ENCODE assay signal across 19 mouse cellular contexts in the genomic region with DNA sequence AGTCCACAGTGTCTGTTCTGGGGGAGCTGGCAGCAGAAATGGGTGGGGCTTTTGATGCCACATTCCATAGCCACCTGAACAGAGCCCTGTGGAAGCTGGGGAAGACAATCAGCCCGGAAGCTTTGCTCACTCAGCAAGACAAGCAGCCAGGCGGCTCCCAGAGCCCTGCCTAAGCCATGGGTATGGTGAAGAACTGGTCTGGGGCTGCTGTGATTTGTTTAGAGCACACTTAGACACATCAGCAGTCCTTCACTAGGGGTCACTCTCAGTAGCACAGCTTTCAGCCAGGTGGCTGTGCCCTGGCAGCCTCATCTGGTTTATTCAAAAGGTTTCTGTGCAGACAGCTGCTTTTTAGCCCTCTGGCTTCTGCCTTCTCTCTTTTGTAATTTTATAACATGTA. TPM values are rescaled to one million over a fixed set of nuclear protein-coding genes. Genes with fewer than 3 reads are reported as not detected.
DNase-seq lines count a peak whose midpoint lies in the region; ATAC-seq and TF ChIP-seq lines count a peak whose summit lies in the region.
"Had no signal": no experiment of that assay in that cellular context is flagged by ENCODE, and none has a peak within 500 bp of the region (broad histone marks: within the 10 kb centered on the region; RNA-seq: fewer than 3 reads in every experiment).

No protein-coding gene starts in this region.

- 73% methylated on average over 2 of the region's 2 CpGs for WGBS in kidney, embryonic 14.5 days

- peak in 1 of 2 experiments; percentile 23; a peak in 1 of 4 replicates for TF ChIP-seq CTCF in CH12.LX (conservative IDR thresholded peaks at IDR 0.05 in 1 of 2, IDR thresholded peaks at IDR 0.05 in 1 of 2; ENCODE audit: low read depth in 2 of 2, low read length in 2 of 2)

- H3K9me3 ChIP-seq in kidney, embryonic 14.5 days (ENCODE audit: control insufficient read depth, low read length): peaks cover 4% of the 10 kb centered on the region; the same call in 1 of the 2 replicates
- H3K9me3 ChIP-seq in CH12.LX (replicated peaks; ENCODE audit: low read length) (peaks cover 3% of the 10 kb centered on the region), ES-E14 (ENCODE audit: control insufficient read depth, insufficient read depth, low read depth, low read length) (no peaks in the 10 kb centered on the region)
- H3K9me3 ChIP-seq: embryonic facial prominence, embryonic 12.5 days; hindbrain, embryonic 13.5 days; liver, embryonic 15.5 days had no signal

- TF ChIP-seq POLR2A in CH12.LX (IDR thresholded peaks at IDR 0.05; ENCODE audit: low read depth, low read length): no peak

- peaks cover 83% of the 10 kb centered on the region for H3K36me3 ChIP-seq in kidney, embryonic 14.5 days (ENCODE audit: control insufficient read depth, insufficient read depth, low read length)
- H3K36me3 ChIP-seq in CH12.LX (replicated peaks in 1 of 2; ENCODE audit: control insufficient read depth in 1 of 2, insufficient read depth in 1 of 2, low read length in 1 of 2) (peaks cover 71 to 95% of the 10 kb centered on the region in 2 experiments), ES-E14 (ENCODE audit: control insufficient read depth, insufficient read depth, low read length, poor library complexity, severe bottlenecking) (peaks cover 43% of the 10 kb centered on the region)
- H3K36me3 ChIP-seq: hindbrain, embryonic 13.5 days had no signal

- no peak overlapping the region for H3K27ac ChIP-seq in kidney, embryonic 14.5 days (ENCODE audit: low read depth, low read length)
- H3K27ac ChIP-seq in CH12.LX (ENCODE audit: insufficient read depth, low read depth) (no peak overlapping the region), ES-E14 (ENCODE audit: insufficient read depth, low read depth, low read length, poor library complexity, severe bottlenecking) (no peak overlapping the region)
- H3K27ac ChIP-seq: embryonic facial prominence, embryonic 12.5 days; hindbrain, embryonic 13.5 days; limb, embryonic 13.5 days; liver, embryonic 15.5 days had no signal

- no peak overlapping the region for H3K4me2 ChIP-seq in kidney, embryonic 14.5 days (replicated peaks; ENCODE audit: low read depth, low read length)
- H3K4me2 ChIP-seq in CH12.LX (ENCODE audit: insufficient read depth, low read depth, poor library complexity, severe bottlenecking): no peak overlapping the region
- H3K4me2 ChIP-seq: embryonic facial prominence, embryonic 12.5 days; hindbrain, embryonic 13.5 days; limb, embryonic 13.5 days; liver, embryonic 15.5 days had no signal

- ATAC-seq in kidney, embryonic 14.5 days (ENCODE audit: low FRiP score, low TSS enrichment): no peak
- ATAC-seq: forebrain, embryonic 16.5 days; intestine, embryonic 16.5 days had no signal

- no peak overlapping the region for H3K9ac ChIP-seq in kidney, embryonic 14.5 days (ENCODE audit: low read depth, low read length)
- H3K9ac ChIP-seq in CH12.LX (ENCODE audit: insufficient read depth, low read depth): no peak overlapping the region
- H3K9ac ChIP-seq in ES-E14 (ENCODE audit: insufficient read depth, low read depth, low read length, poor library complexity, severe bottlenecking): no peak overlapping the region
- H3K9ac ChIP-seq: embryonic facial prominence, embryonic 12.5 days; hindbrain, embryonic 13.5 days; limb, embryonic 13.5 days; liver, embryonic 15.5 days had no signal

- dilution Hi-C loops in CH12.LX (cut with MboI; ENCODE audit: extremely low pct_ligation_motif_present, extremely low pct_unique_long_range_greater_than_20kb, low sequenced_read_pairs): no loop called here

- TF ChIP-seq RAD21 in CH12.LX (IDR thresholded peaks at IDR 0.05; ENCODE audit: low read depth, low read length): no peak; the same call in 1 of the 2 replicates

- no peaks in the 10 kb centered on the region for H3K79me2 ChIP-seq in CH12.LX (replicated peaks; ENCODE audit: control insufficient read depth, extremely low read depth, insufficient read depth, poor library complexity, severe bottlenecking)

- no peaks in the 10 kb centered on the region for H3K4me1 ChIP-seq in kidney, embryonic 14.5 days (ENCODE audit: control insufficient read depth, insufficient read depth, low read length)
- no peaks in the 10 kb centered on the region; a peak in 1 of 4 replicates for H3K4me1 ChIP-seq in CH12.LX (ENCODE audit: control insufficient read depth in 1 of 2, insufficient read depth in 2 of 2)
- H3K4me1 ChIP-seq in ES-E14 (ENCODE audit: control insufficient read depth in 2 of 2, insufficient read depth in 2 of 2, low read length in 2 of 2, poor library complexity in 1 of 2): peaks cover 0 to 8% of the 10 kb centered on the region in 2 experiments; a peak in 1 of 4 replicates
- H3K4me1 ChIP-seq: embryonic facial prominence, embryonic 12.5 days; hindbrain, embryonic 13.5 days; limb, embryonic 13.5 days; liver, embryonic 15.5 days had no signal

- H3K4me3 ChIP-seq in kidney, embryonic 14.5 days (ENCODE audit: low read length): no peak overlapping the region
- H3K4me3 ChIP-seq in CH12.LX (replicated peaks in 1 of 3; ENCODE audit: low read depth in 2 of 3, low read length in 2 of 3, poor library complexity in 1 of 3) (no peak overlapping the region), ES-E14 (ENCODE audit: insufficient read depth in 1 of 2, low read depth in 1 of 2, low read length in 2 of 2, poor library complexity in 1 of 2, severe bottlenecking in 1 of 2) (no peak overlapping the region)
- H3K4me3 ChIP-seq: embryonic facial prominence, embryonic 12.5 days; hindbrain, embryonic 13.5 days; limb, embryonic 13.5 days; liver, embryonic 15.5 days had no signal

- peak; percentile 44 for DNase-seq in kidney, adult 11 months
- no peak for DNase-seq in CH12.LX (ENCODE audit: extremely low read depth)
- DNase-seq in ES-E14 (ENCODE audit: low read depth, low spot score): peak; percentile 56
- peak; percentile 37 for DNase-seq in kidney, postnatal 14 days
- DNase-seq in ovary, postnatal 36 days (ENCODE audit: low spot score): no peak
- DNase-seq in layer of hippocampus, adult 18-20 months (ENCODE audit: low spot score in 2 of 2): no peak
- DNase-seq: adrenal gland, postnatal 25 days; cerebellum, adult 9-10 months; lung, postnatal 14 days; right cerebral cortex, postnatal 4 days; thymus, adult 2 months had no signal

- no peaks in the 10 kb centered on the region for H3K27me3 ChIP-seq in kidney, embryonic 14.5 days (ENCODE audit: control insufficient read depth, insufficient read depth, low read length)
- H3K27me3 ChIP-seq in CH12.LX (replicated peaks): no peaks in the 10 kb centered on the region
- H3K27me3 ChIP-seq: embryonic facial prominence, embryonic 12.5 days; hindbrain, embryonic 13.5 days; limb, embryonic 13.5 days; liver, embryonic 15.5 days had no signal

- no peak for TF ChIP-seq EP300 in CH12.LX (IDR thresholded peaks at IDR 0.05; ENCODE audit: low read length)

- in situ Hi-C loops in CH12.LX (cut with MboI; ENCODE audit: low pct_ligation_motif_present, low pct_unique_long_range_greater_than_20kb, low sequenced_read_pairs): loop anchor here (5.0 to 10.0 kb wide), 3 partner anchors 46 to 254 kb away; no protein-coding TSS in a partner anchor
- in situ Hi-C loops in ES-E14 (cut with MboI; ENCODE audit: low sequenced_read_pairs in 2 of 2, unreplicated experiment in 2 of 2): no loop called here

TF ChIP-seq in CH12.LX, 34 proteins besides CTCF, POLR2A, EP300 and RAD21:
- TF ChIP-seq JUN (IDR thresholded peaks at IDR 0.05; ENCODE audit: insufficient read depth, low read depth, low read length) (no peak), SMC3 (IDR thresholded peaks at IDR 0.05; ENCODE audit: low read depth, low read length) (peak; percentile 19; the same call in 1 of the 2 replicates)

TF ChIP-seq in ES-E14, 5 proteins besides CTCF, POLR2A, EP300 and RAD21:
- TF ChIP-seq ZNF384 (IDR thresholded peaks at IDR 0.05; ENCODE audit: low read depth, low read length): no peak
- TF ChIP-seq MAFK (IDR thresholded peaks at IDR 0.05; ENCODE audit: insufficient read depth, low read depth, low read length): 0 out of 2 replicates have a peak, but pooled peaks have one; percentile 66

RNA-seq across cellular contexts. Expression of gene Pak6, which starts 22.0 kb away (rescaled TPM):
- 0.54 and 0.90 TPM in 2 replicates for polyA plus RNA-seq in kidney, embryonic 14.5 days (2014; fragmentation: Nextera tagmentation; extraction: Ambion mirVana)
- total RNA-seq in CH12.LX (2012; rRNA removed) (0.29 and 0.42 TPM in 2 replicates), CH12.LX (2014; rRNA removed) (0.05 and 0.11 TPM in 2 replicates), ES-E14 (2012; rRNA removed) (0.85 and 3.1 TPM in 2 replicates)
- 0.45 and 0.73 TPM in 2 replicates for polyA plus RNA-seq in CH12.LX (2012; ENCODE audit: insufficient read length, low read depth)
- total RNA-seq in layer of hippocampus, adult 18-20 months (2021): 10 to 100 TPM; 54.3 to 67.9 TPM
- total RNA-seq: gastrocnemius, adult 18-20 months had no signal

RNA-seq across cellular contexts. Expression of gene Bub1b, which starts 43.1 kb away (rescaled TPM):
- 63.7 and 107 TPM in 2 replicates for polyA plus RNA-seq in kidney, embryonic 14.5 days (2014; fragmentation: Nextera tagmentation; extraction: Ambion mirVana)
- total RNA-seq in CH12.LX (2012; rRNA removed) (91.5 and 98.3 TPM in 2 replicates), CH12.LX (2014; rRNA removed) (113 and 118 TPM in 2 replicates), ES-E14 (2012; rRNA removed) (115 and 121 TPM in 2 replicates)
- polyA plus RNA-seq in CH12.LX (2012; ENCODE audit: insufficient read length, low read depth): 99.3 and 113 TPM in 2 replicates
- 1 to 10 TPM; 2.4 TPM for total RNA-seq in layer of hippocampus, adult 18-20 months (2021)

Comparison
In these comparisons a context has a peak if more than half of its experiments do, and no peak if none do; other contexts are left out.
1. DNase-seq: peak in kidney, adult 11 months (single experiment), ES-E14 (single experiment) and kidney, postnatal 14 days (single experiment); none in CH12.LX (single experiment), ovary, postnatal 36 days (single experiment) and layer of hippocampus, adult 18-20 months (0 of 2).
2. RNA of gene Pak6, which starts 22.0 kb away (total RNA-seq): 54.3 to 67.9 TPM in layer of hippocampus, adult 18-20 months; 0.85 to 3.1 TPM in ES-E14 and 0.05 to 0.42 TPM in CH12.LX; every median in the first group is over 10 times any median in the second.
3. RNA of gene Bub1b, which starts 43.1 kb away (total RNA-seq): 91.5 to 118 TPM in CH12.LX and 115 to 121 TPM in ES-E14; 2.4 TPM in layer of hippocampus, adult 18-20 months; every median in the first group is over 10 times any median in the second.